Mouse (Mus musculus): ENCODE results near the gene Rxrb.
"Not testable (repeated sequence)": the region's sequence is repeated elsewhere in the genome, so short reads cannot be mapped to it uniquely, and the experiment has no call there.

Rxrb gene

DNA sequence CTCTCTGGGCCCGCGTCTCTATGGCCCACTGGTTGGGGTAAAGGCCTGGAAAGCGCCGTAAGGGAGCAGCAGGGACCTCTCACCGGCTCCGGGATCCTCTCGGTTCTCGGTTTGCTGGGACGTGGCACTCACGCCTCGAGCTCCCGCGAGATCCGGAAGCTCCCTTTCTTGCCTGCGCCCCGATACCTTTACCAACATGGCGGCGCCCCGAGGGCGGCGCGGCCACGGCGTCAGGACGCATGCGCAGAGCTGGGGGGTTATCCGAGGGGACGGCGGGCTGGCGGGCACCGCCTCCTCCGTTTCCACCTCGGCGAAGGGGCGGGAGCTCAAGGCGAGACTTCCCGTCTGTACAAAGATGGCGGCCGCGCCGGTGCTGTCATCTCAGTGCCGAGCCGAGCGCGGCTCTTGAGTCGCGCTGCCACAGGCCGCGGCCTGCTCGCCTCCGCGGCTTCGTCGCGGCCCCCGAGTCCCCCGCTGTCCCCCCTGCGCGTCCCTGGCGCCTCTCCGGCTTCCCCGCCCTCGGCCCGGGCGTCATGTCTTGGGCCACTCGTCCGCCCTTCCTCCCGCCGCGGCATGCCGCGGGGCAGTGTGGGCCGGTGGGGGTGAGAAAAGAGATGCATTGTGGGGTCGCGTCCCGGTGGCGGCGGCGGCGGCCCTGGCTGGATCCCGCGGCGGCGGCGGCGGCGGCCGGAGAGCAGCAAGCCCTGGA lies at the start of gene Rxrb, which contains the start of gene Slc39a7:
Gene Rxrb, plus strand, starts transcription at position 348 of the 709 bp plus-strand sequence.
Gene Slc39a7, minus strand, starts transcription at position 218 of the 709 bp plus-strand sequence.
- DNase-seq: peak; percentile 97 to 98

DNA sequence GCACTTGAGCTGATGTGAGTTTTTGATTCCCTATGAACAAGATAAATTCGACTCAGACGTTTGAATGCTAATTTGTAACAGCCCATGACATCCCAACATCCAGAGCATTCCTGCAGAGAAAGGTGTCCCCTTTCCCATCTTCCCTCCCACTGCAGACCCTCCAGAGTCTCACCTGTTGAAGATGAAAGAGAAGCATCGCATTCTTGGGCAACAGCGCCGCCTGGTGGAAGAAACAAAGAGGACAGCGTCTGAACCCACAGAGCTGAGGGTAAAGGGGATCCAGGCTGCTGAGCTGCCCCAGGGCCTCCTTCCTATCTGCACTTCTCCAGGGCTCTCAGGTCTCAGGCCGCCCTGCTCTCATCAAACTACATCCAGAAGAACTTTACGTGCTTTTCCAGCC lies 49.5 kb upstream of the Rxrb start:
- DNase-seq: peak in 1 of 2 experiments; percentile 75

DNA sequence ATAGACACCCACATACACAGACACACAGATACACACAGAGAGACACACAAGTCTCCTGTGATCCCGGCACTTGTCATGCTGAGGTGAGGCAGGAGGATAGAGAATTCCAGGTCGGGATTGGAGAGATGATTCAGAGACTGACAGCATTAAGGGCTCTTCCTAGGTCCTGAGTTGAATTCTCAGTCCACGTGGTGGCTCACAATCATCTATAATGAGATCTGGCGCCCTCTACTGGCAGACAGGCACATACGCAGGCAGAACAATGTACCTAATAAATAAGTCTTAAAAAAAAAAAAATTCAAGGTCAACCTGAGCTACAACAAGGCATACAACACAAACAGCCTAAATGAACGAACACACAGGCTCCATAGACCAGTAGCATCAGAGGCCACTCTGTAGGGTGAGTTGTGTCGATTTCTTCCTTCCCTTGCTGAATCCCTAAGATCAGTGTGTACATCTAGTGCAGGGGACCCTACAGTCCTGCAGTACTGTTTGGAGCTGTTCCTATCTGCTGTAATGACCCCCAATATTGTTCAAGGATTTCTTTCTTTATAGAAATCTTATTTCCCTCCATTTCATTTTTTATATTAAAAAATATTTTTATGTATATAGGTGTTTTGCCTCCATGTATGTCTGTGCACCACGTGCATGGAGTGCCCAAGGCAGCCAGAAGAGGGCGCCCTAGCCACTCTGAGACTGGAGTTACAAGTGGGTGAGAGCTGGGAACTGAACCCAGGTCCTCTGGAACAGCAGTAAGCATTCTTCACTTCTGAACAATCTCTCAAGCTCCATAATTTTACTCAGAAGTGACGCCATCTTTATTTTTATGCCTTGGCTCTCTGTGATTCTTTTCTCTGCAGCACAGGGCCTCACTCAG lies 39.6 kb upstream of the Rxrb start:
- peak; percentile 41 to 49 for DNase-seq

DNA sequence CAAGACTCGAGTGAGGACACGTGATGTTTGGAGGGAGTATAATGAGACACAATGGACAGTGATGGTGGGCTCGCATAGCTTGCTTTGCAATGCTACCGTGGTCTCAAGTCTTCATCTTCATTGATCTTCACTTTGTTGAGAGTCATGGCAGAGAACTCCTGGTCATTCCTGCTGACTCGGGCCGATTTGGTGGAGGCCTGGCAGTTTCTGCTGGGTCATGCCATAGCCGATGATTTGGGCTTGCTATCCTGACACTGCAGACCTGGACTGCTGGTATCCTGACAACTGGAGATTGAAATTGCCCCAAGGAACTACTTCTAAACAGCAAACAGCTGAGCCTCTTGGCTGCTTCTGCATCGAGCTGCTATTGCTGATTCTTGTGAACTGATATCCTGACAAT lies 36.7 kb upstream of the Rxrb start:
- DNase-seq: no peak

DNA sequence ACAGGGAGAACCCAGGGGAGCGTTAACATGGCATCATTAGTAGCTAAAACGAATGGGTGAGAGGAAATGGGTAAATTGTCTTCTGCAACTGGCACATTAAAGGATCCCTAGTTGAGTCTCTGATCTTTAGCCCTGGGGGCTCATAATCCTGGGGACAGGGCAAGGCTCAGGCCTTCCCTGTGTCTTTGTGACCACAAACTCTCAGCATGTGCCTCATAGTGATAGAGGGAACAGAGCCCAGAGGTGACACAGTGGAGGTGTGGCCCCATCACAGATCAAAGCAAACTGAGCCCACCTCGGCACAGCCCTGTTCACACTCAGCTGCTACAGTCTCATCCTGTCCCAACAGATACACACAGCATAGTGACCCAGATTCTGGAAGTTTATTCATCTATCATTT lies 36.0 kb upstream of the Rxrb start:
- DNase-seq: no peak

DNA sequence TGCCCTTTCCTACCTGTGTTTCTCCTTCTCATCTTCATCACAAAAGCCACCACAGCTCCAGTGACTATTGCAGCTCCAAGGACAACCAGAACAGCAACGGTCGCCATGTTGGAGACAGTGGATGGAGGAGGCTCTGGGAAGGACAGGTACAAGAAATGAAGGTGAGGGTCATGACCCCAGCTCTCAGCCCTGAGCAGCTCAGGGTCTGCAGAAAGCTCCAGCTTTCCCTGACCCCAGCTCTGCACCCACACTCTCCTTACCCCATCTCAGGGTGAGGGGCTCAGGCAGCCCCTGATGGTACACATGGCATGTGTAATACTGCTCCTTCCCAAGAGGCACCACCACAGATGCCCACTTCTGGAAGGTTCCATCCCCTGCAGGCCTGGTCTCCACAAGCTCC lies 34.6 kb upstream of the Rxrb start:
- not testable (repeated sequence) for DNase-seq

DNA sequence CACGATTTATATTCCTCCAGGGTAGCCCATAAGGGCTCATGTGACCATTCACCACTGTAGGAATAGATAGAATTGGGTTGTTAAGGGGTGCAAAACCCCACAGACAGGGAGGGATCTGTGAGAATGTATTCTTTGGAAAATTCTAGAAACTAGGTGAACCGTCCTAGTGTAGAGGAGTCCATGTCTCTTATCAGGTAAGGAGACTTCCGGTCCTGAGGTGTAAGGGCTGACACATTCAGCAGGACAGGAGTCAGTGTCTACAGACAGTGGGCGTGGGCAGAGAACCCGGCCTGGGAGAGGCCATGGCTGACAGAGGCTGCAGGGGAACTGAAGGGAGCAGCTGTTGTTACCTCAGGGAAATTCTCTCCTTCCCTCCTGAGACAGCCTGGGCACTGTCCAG lies 32.9 kb upstream of the Rxrb start:
- not testable (repeated sequence) for DNase-seq

DNA sequence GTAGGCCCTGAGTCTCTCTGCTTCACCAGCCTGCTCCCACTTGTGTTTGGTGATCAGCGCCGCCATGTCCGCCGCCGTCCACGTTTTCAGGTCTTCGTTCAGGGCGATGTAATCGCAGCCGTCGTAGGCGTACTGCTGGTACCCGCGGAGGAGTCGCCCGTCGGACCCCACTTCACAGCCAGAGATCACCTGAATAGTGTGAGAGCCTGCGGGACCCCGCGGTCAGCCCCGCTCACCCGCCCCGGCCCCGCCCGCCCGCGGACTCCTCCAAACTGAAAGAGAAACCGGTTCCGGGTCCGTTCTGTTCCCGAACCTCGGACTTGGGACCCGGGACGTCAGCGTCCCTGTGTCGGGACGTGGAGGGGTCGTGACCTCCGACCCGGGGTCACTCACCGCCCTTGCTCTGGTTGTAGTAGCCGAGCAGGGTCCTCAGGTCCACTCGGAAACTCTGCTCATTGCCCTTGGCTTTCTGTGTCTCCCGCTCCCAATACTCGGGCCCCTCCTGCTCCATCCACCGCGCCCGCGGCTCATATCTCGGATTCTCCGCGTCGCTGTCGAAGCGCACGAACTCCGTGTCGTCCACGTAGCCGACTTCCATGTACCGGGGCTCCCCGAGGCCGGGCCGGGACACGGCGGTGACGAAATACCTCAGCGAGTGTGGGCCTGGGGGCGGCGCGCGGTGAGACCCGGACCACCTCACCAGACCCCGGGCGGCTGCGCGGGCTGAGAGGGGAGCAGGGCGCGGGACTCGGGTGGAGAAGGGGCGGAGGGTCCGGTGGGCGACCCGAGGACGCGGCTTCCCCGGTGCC lies 32.1 kb upstream of the Rxrb start:
- peak in 1 of 2 experiments; percentile 35 for DNase-seq

DNA sequence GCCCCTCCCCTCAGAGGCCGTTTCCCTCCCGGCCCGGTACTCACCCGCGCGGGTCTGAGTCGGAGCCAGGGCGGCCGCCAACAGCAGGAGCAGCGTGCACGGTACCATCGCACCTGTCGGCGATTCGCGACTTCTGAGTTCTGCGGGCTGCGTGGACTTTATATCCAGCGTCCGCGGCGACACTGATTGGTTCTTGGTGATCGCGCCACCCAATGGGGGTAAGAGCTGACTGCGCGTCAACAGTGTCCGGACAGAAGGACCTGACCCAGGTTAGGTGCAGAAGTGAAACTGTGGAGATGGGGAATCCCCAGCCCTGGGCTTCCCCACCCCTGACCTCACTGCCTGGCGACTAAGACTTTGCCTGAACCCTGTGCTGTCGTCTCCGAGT lies 31.5 kb upstream of the Rxrb start, which contains the start of gene H2-K1:
Gene H2-K1, minus strand, starts transcription at position 198 of the 388 bp plus-strand sequence.
- peak; percentile 94 to 95 for DNase-seq

DNA sequence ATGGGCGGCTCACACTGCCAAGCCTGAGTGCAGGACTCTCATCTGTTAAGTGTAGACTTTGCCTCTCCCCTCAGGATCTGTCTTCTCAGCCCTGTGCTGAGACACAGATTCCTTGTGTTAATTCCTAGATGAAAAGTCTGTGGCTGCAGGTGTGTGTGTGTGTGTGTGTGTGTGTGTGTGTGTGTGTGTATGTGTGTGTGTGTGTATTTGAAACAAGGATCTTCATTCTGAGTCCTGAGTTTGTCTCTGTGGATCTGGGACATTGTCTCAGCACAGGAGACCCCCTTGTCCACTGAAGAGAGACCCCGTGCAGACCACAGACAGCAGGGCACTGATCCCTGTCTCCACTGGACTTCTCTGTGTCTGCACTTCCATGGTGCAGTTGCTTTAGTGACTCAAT lies 30.8 kb upstream of the Rxrb start:
- DNase-seq: not testable (repeated sequence)

DNA sequence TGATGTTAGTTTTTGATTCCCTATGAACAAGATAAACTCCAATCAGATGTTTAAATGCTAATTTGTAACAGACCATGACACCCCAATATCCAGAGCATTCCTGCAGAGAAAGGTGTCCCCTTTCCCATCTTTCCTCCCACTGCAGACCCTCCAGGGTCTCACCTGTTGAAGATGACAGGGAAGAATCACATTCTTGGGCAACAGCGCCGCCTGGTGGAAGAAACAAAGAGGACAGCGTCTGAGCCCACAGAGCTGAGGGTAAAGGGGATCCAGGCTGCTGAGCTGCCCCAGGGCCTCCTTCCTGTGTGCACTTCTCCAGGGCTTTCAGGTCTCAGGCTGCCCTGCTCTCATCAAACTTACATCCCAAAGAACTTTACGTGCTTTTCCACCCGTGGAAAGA lies 28.2 kb upstream of the Rxrb start:
- DNase-seq: no peak

DNA sequence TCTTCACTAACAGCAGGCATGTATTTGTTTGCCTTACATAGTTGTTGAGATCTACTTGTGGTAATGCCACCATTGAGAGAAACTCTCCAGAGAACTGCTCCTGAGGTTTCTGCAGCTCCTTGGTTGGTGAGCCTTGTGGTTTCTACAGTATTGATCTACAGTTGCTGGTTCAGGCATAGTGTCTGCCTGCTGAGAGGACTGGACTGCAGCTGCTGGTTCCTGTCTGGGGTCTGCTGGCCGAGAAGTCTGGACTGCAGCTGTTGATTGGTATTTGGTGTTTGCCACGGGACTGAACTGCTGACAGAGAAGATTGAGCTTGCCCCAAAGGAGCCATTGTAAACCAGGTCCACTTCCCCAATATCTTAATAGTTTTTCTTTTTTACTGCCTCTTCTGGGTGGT lies 25.0 kb upstream of the Rxrb start:
- no peak for DNase-seq

DNA sequence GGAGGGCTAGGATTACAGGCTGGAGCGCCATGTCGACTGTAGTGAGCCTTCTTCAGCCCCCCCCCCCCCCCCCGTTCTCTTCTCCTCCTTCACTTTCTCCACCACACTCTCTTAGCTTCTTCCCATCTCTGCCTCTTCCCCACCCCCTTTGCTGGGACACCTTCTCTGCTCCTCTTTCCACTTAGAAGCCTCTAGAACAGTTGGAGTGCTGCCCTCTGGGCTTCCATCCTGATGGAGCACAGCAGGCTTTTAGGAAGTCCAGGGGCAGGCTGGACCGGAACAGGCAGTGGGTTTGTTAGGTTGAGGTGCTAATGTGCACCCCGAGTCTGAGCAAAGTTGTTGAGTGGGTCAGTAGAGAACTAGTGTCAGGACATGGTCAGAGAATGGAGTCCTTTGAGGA lies 21.5 kb upstream of the Rxrb start:
- no peak for DNase-seq

DNA sequence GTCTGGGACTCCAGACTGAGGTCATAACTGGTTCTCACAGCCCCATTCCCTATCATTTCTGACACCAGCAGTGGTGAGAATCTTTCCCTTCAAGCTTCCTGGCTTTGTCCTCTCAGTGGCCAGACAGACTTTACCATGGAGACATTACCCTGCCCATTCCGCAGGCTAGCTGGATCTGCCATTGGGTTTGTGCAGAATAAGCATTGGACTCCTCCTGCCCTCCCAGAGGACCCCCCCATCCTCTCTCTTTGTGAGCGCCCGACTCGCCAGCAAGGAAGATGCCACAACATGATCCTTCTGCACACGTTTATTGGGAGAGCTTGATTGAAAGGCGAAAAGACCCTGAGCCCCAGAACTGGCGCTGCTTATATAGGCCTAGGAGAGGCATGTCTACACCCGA lies 18.2 kb upstream of the Rxrb start:
- DNase-seq: no peak

DNA sequence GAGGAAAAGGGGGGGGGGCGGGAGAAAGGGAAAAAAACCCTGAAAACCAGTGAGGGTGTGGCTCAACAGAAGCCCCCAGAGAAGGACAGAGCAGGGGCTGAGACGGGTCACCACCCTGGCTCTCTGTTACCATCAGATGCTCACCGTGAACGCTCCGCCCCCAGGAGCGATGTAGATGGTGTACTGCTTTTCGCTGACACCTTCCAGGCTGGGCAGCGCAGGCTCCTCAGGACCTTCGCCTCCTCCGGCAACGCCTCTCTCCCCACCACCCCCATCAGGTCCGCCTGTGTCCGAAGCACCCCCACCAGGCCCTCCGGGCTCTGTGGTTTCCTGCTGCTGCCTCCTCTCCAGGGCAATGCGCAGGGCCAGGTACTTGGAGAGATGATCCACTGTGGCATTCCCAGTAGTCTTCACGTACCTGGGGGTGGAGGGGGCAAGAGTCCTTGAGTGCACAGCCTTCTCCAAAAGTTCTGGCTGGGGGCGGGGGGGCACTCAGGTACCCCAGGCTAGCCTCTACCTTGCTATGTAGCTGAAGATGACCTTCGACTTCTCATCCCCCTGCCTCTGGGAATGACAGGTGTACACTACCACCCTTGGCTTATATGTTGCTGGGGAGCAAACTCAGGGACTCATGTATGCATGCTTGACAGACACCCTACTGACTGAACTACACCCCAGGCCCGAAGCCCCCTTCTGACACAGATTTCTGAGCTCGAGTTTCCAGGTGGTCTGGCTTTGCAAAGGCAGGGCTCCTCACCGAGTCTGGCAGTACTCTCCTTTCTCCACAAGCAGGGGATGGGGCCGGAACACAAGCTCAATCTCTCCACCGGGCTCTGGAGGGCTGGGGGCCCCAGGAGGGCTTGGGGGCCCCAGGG lies 9.8 kb upstream of the Rxrb start:
- no peak for DNase-seq

DNA sequence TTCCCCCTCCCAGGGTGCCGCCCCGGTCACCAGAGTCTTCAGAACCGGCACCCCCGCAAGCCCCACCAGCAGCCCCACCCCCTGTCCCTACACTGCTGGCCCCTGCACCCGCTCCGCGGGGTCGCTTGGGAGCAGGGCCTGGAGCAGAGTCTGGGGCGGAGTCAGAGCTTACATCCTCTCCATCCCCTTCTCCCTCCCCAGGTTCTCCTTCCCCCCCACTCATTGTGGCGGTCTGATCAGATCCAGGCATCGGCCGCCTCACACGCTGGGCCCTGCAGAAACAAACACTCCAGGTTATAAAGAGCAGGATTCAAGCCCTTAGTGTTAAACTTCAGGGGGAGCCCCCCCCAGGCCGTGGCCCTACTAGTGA lies 9.2 kb upstream of the Rxrb start:
- DNase-seq: no peak

DNA sequence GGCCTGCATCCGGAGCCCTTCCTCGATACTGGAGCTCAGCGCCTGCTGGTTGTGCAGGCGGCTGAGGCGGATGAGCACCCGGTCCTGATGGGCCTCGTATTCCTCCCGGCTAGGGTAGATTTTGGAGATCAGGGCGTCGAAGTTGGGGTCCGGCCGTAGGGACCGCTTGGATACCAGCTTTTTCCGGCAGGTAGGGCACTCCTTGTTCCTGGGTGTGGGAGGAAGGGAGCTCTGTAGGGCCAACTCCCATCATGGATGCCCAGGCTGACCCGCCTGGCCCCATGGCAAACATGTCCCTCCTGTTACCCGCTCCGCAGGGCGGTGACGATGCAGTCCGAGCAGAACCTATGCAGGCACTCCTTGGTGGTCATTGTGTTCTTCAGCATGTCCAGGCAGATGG lies 8.6 kb upstream of the Rxrb start:
- DNase-seq: no peak

DNA sequence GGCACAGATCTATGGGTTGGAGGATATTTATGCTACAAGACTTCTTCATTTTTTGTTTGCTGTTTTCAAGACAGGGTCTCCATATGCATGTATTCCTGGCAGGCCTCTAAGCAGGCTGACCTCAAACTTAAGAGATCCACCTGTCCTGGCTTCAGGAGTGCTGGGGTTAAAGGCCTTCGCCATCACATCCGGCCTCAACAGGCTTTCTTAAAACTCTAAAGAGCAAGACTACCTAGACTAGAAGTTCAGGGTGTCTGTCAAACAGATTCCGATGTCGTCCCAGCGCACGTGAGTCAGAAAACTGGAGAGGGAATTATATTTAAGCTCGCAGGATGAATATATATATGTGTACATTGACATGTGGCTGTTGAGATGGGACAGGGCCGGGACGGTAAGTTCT lies 7.9 kb upstream of the Rxrb start:
- DNase-seq: no peak

DNA sequence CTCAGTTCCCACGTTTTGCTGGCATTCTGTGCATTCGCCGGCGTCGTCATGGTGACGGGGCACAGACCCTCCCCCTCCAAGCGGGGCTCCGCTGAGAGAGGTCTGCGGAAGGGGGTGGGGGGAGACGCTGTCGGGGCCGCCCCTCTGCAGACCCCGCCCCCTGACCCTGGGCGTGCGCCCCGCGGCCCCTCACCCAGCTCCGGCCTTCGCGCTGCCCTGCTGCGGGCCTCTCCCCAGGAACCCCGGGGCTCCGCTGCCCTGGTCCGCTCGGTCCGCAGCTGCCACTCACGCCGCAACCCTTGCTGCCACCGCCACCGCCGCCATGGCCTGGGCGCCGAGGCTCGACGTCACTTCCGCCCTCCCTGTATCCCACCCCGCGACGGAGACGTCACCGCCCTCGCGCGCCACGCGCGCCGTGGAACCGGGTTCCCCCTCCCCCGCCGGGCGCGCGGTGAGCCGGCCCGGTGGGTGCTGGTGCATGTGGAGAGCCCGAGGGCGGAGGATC lies 7.2 kb upstream of the Rxrb start, which contains the start of gene Ring1:
Gene Ring1, minus strand, starts transcription at position 364 of the 505 bp plus-strand sequence.
- DNase-seq: peak; percentile 67 to 79

DNA sequence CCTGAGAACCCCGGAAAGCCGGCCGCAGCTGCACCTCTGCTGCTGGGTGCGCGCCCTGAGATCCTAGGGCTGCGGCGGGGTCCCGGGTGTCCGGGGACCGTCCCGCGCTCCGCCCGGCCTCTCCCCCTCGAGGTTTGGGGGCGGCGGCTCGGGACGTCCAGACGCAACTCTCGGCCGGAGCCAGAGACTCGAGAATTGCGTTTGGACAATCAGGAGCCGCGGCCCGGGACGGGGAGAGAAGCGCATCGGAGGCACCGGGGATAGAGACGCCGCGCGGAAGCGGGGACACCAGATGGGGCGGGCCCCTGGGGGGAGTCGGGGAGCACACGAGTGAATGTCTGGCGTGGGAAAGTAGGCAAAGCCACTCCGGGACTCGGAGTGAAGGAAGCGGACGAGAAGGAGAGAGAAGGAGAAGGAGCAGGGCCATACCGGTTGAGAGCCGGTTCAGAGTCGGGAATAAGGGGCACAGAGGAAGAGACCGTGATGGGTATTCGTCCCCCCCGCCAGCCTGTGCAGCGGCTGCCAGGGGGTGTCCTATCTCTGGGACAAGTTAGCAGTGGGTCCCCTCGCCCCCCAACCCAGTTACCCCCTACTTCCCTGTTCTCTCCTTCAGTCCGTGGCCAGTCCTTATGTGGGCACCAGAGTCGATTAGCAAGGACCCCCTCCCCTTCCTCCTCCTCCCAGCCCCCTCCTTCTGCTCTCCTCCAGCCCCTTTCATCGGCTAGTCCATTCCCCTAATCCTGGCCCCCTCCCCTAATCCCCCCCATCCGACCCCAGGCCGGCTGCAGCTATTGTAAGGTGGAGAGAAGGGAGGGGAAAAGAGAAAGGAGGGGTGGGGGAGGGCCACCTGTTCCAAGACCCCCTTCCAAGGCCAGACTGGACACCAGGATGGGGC lies 6.5 kb upstream of the Rxrb start:
- DNase-seq: no peak

DNA sequence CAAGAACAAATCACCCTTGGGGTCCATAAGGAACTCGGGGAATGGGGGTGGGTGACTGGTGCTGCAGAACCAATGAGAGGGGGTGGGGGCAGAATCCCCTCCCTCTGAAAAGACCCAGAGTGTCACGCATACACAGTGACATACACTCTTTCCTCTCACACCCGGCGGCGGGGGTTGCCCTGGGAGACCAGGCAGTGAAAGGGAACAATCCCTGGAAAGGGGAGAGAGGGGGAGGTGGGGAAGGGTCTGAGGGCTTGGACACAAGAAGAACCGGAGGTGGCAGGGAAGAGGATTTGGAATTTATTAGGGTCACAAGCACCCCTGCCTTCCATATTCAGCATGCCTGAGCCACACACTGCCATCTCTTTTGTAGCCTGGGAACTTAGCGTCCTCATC lies 5.9 kb upstream of the Rxrb start:
- DNase-seq: no peak
